Mouse (Mus musculus) intestine, embryonic 16.5 days (tissue): ENCODE data around the gene Olfr203. TPM values are rescaled to one million over a fixed set of nuclear protein-coding genes. Genes with fewer than 3 reads are reported as not detected.
"Not testable (repeated sequence)": the region's sequence is repeated elsewhere in the genome, so short reads cannot be mapped to it uniquely, and the experiment has no call there.

ENCODE experiments used
- ATAC-seq: fragments of 200-750 bp; cut with Nextera tagmentation; 2 replicates; pipeline ENCODE4 v1.8.0; 2017; ENCODE audit warnings: moderate TSS enrichment, moderate library complexity
- H3K27ac ChIP-seq: fragments of 300-500 bp; sonication (generic); 2 replicates; pipeline ENCODE4 v1.5.1; 2014; ENCODE audit warnings: mild to moderate bottlenecking, low read length
- H3K27me3 ChIP-seq: fragments of 300-500 bp; sonication (generic); replicated peaks from 2 replicates; pipeline ENCODE4 v1.6.1; 2014; ENCODE audit warnings: low read length, control low read depth, mixed read lengths; ENCODE audit not compliant: control insufficient read depth, insufficient read depth
- H3K36me3 ChIP-seq: fragments of 300-500 bp; sonication (generic); 2 replicates; pipeline ENCODE4 v1.6.1; 2014; ENCODE audit warnings: low read length, control low read depth; ENCODE audit not compliant: control insufficient read depth, insufficient read depth
- H3K4me1 ChIP-seq: fragments of 300-500 bp; sonication (generic); 2 replicates; pipeline ENCODE4 v1.6.1; 2014; ENCODE audit warnings: low read length, control low read depth, mixed read lengths; ENCODE audit not compliant: control insufficient read depth, insufficient read depth
- H3K4me2 ChIP-seq: fragments of 300-500 bp; sonication (generic); 2 replicates; pipeline ENCODE4 v1.6.1; 2014; ENCODE audit warnings: low read depth, low read length, control low read depth
- H3K4me3 ChIP-seq: fragments of 300-500 bp; sonication (generic); 2 replicates; pipeline ENCODE4 v1.5.1; 2014; ENCODE audit warnings: mild to moderate bottlenecking, low read length
- H3K9ac ChIP-seq: fragments of 300-500 bp; sonication (generic); 2 replicates; pipeline ENCODE4 v1.6.1; 2014; ENCODE audit warnings: low read depth, low read length
- H3K9me3 ChIP-seq: fragments of 300-500 bp; sonication (generic); 2 replicates; pipeline ENCODE4 v1.6.1; 2016; ENCODE audit warnings: low read length, control low read depth; ENCODE audit not compliant: control insufficient read depth
- WGBS: fragments of 180-500 bp; shearing (Covaris S2); extraction: QIAGEN DNeasy Blood & Tissue Kit; methylation state at CpG from one replicate; pipeline ENCODE4 v1.1.7; 2014; 5-methylcytosine and 5-hydroxymethylcytosine counted together
- polyA plus RNA-seq: library from polyadenylated mRNA; unstranded; fragments of >200 nt; fragmentation: Nextera tagmentation; extraction: Ambion mirVana; gene quantifications from 2 replicates; pipeline ENCODE4 v1.2.1, GENCODE M21; 2015

Gene Olfr203
- not detected in 2 replicates for polyA plus RNA-seq

DNA sequence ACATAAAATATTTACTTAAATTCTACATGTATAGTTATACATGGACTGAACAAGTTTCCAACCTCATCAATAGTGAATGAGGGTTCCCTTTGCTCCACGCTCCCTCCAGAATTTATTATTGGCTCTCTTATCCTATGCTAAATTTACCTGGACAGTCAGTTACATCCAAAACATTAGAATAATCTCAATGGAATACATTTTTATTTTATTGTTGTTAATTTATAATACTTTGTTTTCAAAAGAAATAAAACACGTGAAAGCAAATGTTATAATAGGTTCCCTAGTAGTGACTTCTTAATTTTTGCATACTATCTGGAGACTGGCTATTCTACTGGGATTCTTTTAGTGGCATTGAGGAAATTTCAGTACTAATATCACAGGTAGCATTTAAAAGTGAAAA, at the start of gene Olfr203:
Gene Olfr203 (plus strand): TSS at position 301 of the 400 bp plus-strand sequence.
- ATAC-seq = no peak

DNA sequence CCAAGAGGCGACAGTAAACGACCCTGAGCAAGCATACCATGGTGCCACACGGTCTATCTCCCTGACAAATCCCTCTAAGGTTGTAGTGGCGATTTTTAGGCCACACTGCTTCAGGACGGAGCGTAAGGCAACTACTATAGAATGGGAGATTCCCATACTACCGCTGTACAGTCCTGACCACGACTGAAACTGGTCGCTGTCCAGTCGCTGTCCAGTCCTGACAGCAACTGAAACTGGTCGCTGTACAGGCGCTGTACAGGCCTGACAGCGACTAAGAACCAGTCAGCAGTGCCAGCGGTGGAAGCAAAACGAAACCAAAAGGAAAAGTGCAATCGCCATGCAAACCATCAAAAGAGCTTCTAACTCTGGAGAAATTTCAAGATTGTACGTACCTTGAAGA, 49.0 kb upstream of the Olfr203 start:
- Histone ChIP-seq H3K9me3 (no peaks in the 10 kb centered on the region), H3K27ac (no peak overlapping the region), H3K36me3 (no peaks in the 10 kb centered on the region), H3K4me3 (no peak overlapping the region), H3K4me2 (no peak overlapping the region), H3K27me3 (no peaks in the 10 kb centered on the region), H3K9ac (no peak overlapping the region), H3K4me1 (no peaks in the 10 kb centered on the region)
- no peak for ATAC-seq
- 86% methylated on average over 17 of the region's 17 CpGs for WGBS

More for the DNA sequence above, at the start of gene Olfr203:
- no peaks in the 10 kb centered on the region for H3K27me3 ChIP-seq
- no peak within 1 kb of the TSS for H3K9ac ChIP-seq
- H3K4me2 ChIP-seq = no peak within 1 kb of the TSS
- no peaks in the 10 kb centered on the region for H3K36me3 ChIP-seq
- WGBS = 87% methylated on average over 2 of the region's 2 CpGs
- no peak within 1 kb of the TSS for H3K27ac ChIP-seq
- H3K9me3 ChIP-seq = no peaks in the 10 kb centered on the region
- H3K4me3 ChIP-seq = no peak within 1 kb of the TSS
- no peaks in the 10 kb centered on the region for H3K4me1 ChIP-seq

DNA sequence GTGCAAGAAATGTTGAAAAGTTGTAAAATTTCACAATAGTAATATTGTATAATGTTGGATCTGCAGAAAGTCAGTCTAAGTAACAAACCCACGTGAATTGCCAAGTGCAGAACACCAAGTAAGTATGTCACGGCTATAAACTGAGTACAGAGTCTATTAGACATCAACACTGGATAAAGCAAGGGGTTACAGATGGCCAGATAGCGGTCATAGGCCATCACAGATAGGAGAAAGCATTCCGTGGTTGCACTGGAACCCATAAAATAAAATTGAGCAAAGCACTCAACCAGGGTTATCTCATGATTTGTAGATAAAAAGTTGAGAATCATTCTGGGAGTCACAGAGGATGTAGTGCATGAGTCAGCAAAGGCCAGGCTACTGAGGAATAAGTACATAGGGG, 29.6 kb upstream of the Olfr203 start:
- H3K4me2 ChIP-seq = not testable (repeated sequence)
- 68% methylated on average over 4 of the region's 4 CpGs for WGBS

DNA sequence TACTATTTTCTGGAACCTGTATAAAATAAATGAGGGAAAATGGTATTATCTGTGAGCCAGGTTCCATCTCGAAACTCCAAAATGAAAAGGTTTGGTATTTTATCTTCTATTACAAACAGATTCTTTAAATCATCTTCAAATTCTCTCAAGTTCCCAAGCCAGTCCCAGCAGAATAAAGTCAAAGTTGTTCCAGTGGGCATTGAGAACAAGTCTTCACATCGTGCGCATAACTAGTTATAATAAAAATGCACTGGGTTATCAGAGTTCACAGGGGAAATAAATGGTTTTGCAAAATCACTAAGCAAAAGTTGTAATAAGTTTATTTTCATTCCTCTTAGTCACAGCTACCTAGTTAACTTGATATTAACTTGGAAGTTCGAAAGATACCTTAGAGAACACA, 26.1 kb upstream of the Olfr203 start, which contains the start of gene Olfr201:
Gene Olfr201 (minus strand): TSS at position 101 of the 400 bp plus-strand sequence.
- H3K36me3 ChIP-seq, H3K9ac ChIP-seq, H3K27me3 ChIP-seq, H3K27ac ChIP-seq, H3K4me1 ChIP-seq, H3K9me3 ChIP-seq, H3K4me2 ChIP-seq, H3K4me3 ChIP-seq, ATAC-seq: not testable (repeated sequence)
- 89% methylated on average over 4 of the region's 4 CpGs for WGBS

More for the DNA sequence above, 29.6 kb upstream of the Olfr203 start:
- H3K36me3 ChIP-seq, H3K9ac ChIP-seq, H3K27ac ChIP-seq, H3K4me3 ChIP-seq, H3K9me3 ChIP-seq, H3K4me1 ChIP-seq, H3K27me3 ChIP-seq: not testable (repeated sequence)
- ATAC-seq = peak; percentile 85

DNA sequence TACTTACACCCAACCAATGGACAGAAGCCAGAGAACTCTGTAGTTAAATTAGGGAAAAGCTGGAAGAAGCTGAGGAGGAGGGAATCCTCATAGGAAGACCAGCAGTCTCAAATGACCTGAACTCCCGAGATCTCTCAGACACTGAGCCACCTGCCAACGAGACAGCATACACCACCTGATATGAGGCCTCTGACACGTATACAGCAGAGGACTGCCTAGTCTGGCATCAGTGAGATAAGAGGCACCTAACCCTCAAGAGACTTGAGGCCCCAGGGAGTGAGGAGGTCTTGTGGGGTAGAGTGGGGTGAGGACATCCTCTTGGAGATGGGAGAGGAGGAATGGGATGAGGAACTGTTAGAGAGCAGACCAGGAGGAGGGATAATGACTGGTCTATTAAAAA, 18.1 kb upstream of the Olfr203 start:
- no peaks in the 10 kb centered on the region for H3K9me3 ChIP-seq
- ATAC-seq = no peak
- H3K27me3 ChIP-seq = no peaks in the 10 kb centered on the region
- H3K9ac ChIP-seq = no peak overlapping the region
- H3K27ac ChIP-seq = no peak overlapping the region
- no peak overlapping the region for H3K4me3 ChIP-seq
- 71% methylated on average over 3 of the region's 3 CpGs for WGBS
- H3K36me3 ChIP-seq = no peaks in the 10 kb centered on the region
- H3K4me1 ChIP-seq = no peaks in the 10 kb centered on the region
- no peak overlapping the region for H3K4me2 ChIP-seq

DNA sequence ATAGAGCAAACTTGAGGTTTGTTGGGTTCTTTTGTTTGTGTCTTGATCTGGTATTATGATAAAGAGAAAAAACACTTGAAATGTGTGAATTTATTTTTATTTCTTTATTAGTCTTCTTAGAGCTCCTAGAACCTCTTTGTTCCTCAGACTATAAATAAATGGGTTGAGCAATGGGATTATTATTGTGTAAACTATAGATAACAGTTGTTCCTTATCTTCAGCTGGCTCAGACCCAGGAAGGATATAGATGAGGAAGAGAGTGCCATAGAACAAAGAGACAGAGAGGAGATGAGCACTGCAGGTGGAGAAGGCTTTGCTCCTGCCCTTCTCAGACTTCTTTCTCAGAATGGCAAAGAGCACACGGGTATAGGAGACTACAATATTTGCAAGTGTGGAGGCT, 15.2 kb upstream of the Olfr203 start:
- no peaks in the 10 kb centered on the region for H3K27me3 ChIP-seq
- no peak overlapping the region for H3K4me2 ChIP-seq
- 70% methylated on average over 1 of the region's 1 CpGs for WGBS
- no peak overlapping the region for H3K4me3 ChIP-seq
- no peak for ATAC-seq
- no peaks in the 10 kb centered on the region for H3K36me3 ChIP-seq
- no peak overlapping the region for H3K27ac ChIP-seq
- H3K9ac ChIP-seq = no peak overlapping the region
- no peaks in the 10 kb centered on the region for H3K4me1 ChIP-seq
- no peaks in the 10 kb centered on the region for H3K9me3 ChIP-seq

DNA sequence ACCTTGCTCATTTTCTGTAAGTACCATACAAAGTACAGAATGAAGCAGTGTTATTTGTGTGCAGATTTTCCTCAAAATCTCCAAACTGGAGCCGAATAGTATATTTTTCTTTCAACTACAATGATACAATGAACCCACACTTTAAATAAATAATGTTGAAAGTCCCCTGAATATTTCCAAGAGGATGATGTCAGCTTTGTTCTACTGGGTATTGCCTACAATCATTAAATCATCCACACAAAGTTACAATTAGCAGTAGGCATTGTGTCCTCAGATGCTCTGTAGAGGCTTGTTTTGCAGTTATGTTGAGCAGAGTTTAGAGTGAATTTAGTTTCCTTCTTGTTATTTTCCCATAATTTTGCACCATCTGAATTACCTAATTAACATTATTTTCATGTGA, 12.0 kb upstream of the Olfr203 start, which contains the start of gene Olfr202:
Gene Olfr202 (minus strand): TSS at position 101 of the 400 bp plus-strand sequence.
- H3K36me3 ChIP-seq = no peaks in the 10 kb centered on the region
- WGBS = 75% methylated on average over 1 of the region's 1 CpGs

DNA sequence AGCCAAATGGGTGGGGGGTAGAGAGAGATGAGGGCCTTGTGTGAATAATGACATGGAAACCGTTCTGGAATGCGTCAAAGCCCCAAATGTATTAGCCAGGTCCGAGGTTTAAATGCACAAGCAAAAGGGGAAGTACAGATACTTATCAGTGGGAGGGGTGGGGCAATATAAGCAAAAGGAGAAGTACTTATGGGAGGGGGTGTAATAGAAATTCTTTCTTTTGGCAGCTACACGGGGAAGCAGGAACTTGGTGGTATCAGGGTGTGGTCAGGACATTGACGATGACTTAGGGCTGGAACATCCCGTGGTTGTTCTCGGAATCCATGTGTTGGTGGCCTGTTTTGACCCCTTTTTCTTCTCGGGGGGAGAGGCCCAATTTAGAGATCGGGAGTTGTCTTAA, 11.1 kb upstream of the Olfr203 start:
- not testable (repeated sequence) for H3K4me2 ChIP-seq, ATAC-seq

More for the DNA sequence above, 12.0 kb upstream of the Olfr203 start, which contains the start of gene Olfr202:
- Histone ChIP-seq H3K4me1 (no peaks in the 10 kb centered on the region), H3K9me3 (no peaks in the 10 kb centered on the region), H3K27ac (no peak within 1 kb of the TSS), H3K27me3 (no peaks in the 10 kb centered on the region), H3K4me2 (no peak within 1 kb of the TSS), H3K9ac (no peak within 1 kb of the TSS), H3K4me3 (no peak within 1 kb of the TSS)
- no peak for ATAC-seq

DNA sequence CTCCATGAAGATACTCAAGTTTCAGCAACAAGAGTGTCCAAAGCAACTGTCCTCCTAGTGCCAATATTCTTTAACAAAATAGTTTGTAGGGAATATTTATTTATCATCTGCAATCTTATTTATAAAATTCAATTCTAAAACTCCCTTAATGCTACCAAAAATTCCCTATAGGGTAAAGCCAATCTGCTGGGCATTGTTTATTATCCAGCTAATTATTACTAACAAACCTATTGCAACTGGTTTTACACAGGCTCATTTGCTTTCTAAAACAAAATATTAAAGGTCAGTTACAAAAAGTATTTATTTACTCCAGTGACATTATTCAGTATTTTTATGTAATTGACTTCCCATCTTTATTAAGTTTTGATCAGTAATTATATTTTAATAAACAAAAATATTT, 19.5 kb downstream of the Olfr203 start, which contains the start of gene Olfr204:
Gene Olfr204 (minus strand): TSS at position 101 of the 400 bp plus-strand sequence.
- Histone ChIP-seq H3K36me3 (no peaks in the 10 kb centered on the region), H3K4me2 (no peak within 1 kb of the TSS), H3K27me3 (no peaks in the 10 kb centered on the region), H3K9me3 (no peaks in the 10 kb centered on the region), H3K9ac (no peak within 1 kb of the TSS), H3K4me1 (no peaks in the 10 kb centered on the region), H3K4me3 (no peak within 1 kb of the TSS), H3K27ac (no peak within 1 kb of the TSS)
- no peak for ATAC-seq

More for the DNA sequence above, 11.1 kb upstream of the Olfr203 start:
- H3K27ac ChIP-seq, H3K4me3 ChIP-seq, H3K9ac ChIP-seq, H3K27me3 ChIP-seq, H3K4me1 ChIP-seq, H3K36me3 ChIP-seq, H3K9me3 ChIP-seq: not testable (repeated sequence)
- WGBS = 78% methylated on average over 9 of the region's 9 CpGs

DNA sequence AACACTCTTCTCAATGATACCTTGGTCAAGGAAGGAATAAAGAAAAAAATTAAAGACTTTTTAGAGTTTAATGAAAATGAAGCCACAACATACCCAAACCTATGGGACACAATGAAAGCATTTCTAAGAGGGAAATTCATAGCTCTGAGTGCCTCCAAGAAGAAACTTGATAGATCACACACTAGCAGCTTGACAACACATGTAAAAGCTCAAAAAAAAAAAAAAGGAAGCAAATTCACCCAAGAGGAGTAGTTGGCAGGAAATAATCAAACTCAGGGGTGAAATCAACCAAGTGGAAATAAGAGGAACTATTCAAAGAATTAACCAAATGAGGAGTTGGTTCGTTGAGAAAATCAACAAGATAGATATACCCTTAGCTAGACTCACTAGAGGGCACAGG, 24.6 kb downstream of the Olfr203 start:
- not testable (repeated sequence) for H3K36me3 ChIP-seq, H3K9me3 ChIP-seq, ATAC-seq, H3K4me2 ChIP-seq, H3K4me1 ChIP-seq, H3K9ac ChIP-seq, H3K4me3 ChIP-seq, H3K27me3 ChIP-seq, H3K27ac ChIP-seq
- 53% methylated on average over 1 of the region's 1 CpGs for WGBS
